Mouse (Mus musculus): ENCODE results near the gene Slc24a3. TPM values are rescaled to one million over a fixed set of nuclear protein-coding genes. Genes with fewer than 3 reads are reported as not detected.

Slc24a3 gene
- polyA plus RNA-seq, 2 experiments, result 0.58 TPM

DNA sequence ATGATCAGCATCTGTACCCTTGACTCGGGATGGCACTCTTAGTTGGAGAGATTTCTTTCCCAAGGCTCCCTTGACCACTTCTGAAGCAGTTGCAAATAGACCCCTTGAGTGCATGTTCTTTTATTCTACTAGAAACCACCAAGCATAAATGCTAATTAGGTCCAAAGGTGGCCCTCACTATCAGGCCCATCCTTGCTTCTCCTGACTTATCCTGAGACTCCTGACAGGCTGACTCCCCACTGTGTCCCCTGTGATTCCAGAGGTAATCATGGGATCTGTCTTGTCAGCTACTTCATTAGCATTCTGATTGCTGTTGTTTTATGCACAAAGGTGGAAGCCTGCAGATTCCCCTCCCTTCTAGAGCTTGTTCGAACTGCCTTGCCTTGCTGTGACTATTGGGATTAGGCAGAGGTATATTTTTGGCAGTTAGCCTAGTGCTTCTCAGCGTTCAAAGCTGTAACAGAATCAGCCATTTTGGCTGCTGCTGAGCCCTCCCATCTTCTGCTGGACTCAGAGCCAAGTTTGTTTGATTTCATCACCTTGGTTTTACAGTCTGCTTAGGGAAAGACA is 293.4 kb downstream of the Slc24a3 start:
- WGBS (ENCODE audit: insufficient replicate concordance), result 50% methylated on average over 3 of the region's 3 CpGs

DNA sequence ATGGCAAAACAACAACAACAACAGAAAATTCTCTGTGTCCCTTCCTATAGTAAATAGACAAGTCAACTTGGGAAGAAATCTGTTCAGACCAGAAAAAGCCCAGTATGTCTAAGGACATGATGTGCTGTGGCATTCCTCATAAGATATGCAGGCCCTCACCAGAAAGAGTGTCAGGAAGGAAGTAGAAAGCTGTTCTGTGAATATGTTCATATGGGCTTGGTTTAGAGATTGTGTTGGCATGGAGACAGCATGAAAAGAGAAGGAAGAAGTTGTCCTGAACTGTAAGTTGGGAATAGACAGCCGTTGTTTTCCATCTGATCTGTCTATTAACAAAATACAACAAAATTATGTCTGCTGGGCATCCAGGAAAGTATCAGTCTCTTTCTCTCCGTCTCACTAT is 294.7 kb downstream of the Slc24a3 start:
- H3K4me2 ChIP-seq (ENCODE audit: low read depth), result no peak overlapping the region
- H3K9ac ChIP-seq (replicated peaks), result no peak overlapping the region
- no peak for TF ChIP-seq EP300 (IDR thresholded peaks at IDR 0.05; ENCODE audit: low read depth)
- no peak for TF ChIP-seq CTCF (IDR thresholded peaks at IDR 0.05; ENCODE audit: low read depth)
- H3K4me3 ChIP-seq (ENCODE audit: insufficient read depth in 1 of 2, low read depth in 2 of 2, low read length in 2 of 2), result no peak overlapping the region
- H3K4me1 ChIP-seq (replicated peaks; ENCODE audit: control insufficient read depth in 2 of 2, insufficient read depth in 2 of 2, low read length in 1 of 2), result no peaks in the 10 kb centered on the region
- 67% methylated on average over 2 of the region's 2 CpGs for WGBS (ENCODE audit: insufficient replicate concordance)
- H3K27ac ChIP-seq, result no peak overlapping the region
- H3K27me3 ChIP-seq (ENCODE audit: control insufficient read depth, insufficient read depth, low read length), result no peaks in the 10 kb centered on the region
- no peaks in the 10 kb centered on the region for H3K36me3 ChIP-seq (replicated peaks; ENCODE audit: control insufficient read depth, insufficient read depth, low read depth)
- DNase-seq (ENCODE audit: low read depth in 3 of 3, low spot score in 3 of 3) (no peak), ATAC-seq (ENCODE audit: insufficient read depth) (no peak)
- H3K9me3 ChIP-seq (ENCODE audit: control insufficient read depth, low read length), result no peaks in the 10 kb centered on the region

More for the DNA sequence above, 293.4 kb downstream of the Slc24a3 start:
- no peaks in the 10 kb centered on the region for H3K27me3 ChIP-seq (ENCODE audit: control insufficient read depth, insufficient read depth, low read length)
- no peaks in the 10 kb centered on the region for H3K36me3 ChIP-seq (replicated peaks; ENCODE audit: control insufficient read depth, insufficient read depth, low read depth)
- H3K9me3 ChIP-seq (ENCODE audit: control insufficient read depth, low read length), result no peaks in the 10 kb centered on the region
- no peak for ATAC-seq (ENCODE audit: insufficient read depth)
- TF ChIP-seq CTCF (IDR thresholded peaks at IDR 0.05; ENCODE audit: low read depth) (no peak), EP300 (IDR thresholded peaks at IDR 0.05; ENCODE audit: low read depth) (no peak)
- no peak overlapping the region for H3K27ac ChIP-seq
- no peak overlapping the region for H3K4me3 ChIP-seq (ENCODE audit: insufficient read depth in 1 of 2, low read depth in 2 of 2, low read length in 2 of 2)
- DNase-seq (ENCODE audit: low read depth in 3 of 3, low spot score in 3 of 3), result no peak
- no peaks in the 10 kb centered on the region for H3K4me1 ChIP-seq (replicated peaks; ENCODE audit: control insufficient read depth in 2 of 2, insufficient read depth in 2 of 2, low read length in 1 of 2)
- no peak overlapping the region for H3K9ac ChIP-seq (replicated peaks)
- no peak overlapping the region for H3K4me2 ChIP-seq (ENCODE audit: low read depth)

DNA sequence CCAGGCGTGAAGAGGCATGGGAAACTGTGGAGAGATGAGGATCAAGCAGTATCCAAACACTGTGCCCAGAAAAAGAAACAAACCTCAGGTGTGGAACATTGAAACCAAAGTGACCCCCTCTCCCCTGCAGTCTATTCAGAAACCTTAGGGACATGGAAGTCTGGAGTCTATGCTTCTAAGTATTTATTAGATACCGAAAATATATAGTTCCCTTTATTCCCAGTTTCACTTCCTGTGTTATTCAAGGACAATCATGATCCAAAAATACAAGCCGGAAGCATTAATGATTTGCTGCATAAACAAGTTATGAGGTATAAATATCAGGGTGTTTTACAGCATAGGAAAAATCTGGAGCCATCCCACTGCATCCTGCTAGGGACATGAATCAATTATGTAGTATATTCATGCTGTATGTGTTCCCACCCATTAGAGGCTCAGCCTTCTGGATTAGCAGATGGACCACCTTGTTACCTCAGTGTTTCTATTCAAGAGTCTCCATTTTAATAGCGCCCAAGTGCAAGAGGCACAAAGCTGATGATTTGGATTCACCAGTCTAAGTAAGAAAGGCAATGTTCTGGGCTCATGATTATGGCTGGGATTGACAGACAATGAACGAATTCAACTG is 301.3 kb downstream of the Slc24a3 start:
- DNase-seq (ENCODE audit: low read depth in 3 of 3, low spot score in 3 of 3) (no peak), ATAC-seq (ENCODE audit: insufficient read depth) (no peak)
- H3K36me3 ChIP-seq (replicated peaks; ENCODE audit: control insufficient read depth, insufficient read depth, low read depth), result no peaks in the 10 kb centered on the region
- H3K27me3 ChIP-seq (ENCODE audit: control insufficient read depth, insufficient read depth, low read length), result no peaks in the 10 kb centered on the region
- no peaks in the 10 kb centered on the region for H3K4me1 ChIP-seq (replicated peaks; ENCODE audit: control insufficient read depth in 2 of 2, insufficient read depth in 2 of 2, low read length in 1 of 2)
- H3K27ac ChIP-seq, result no peak overlapping the region
- no peak overlapping the region for H3K4me3 ChIP-seq (ENCODE audit: insufficient read depth in 1 of 2, low read depth in 2 of 2, low read length in 2 of 2)
- H3K9ac ChIP-seq (replicated peaks), result no peak overlapping the region
- no peaks in the 10 kb centered on the region for H3K9me3 ChIP-seq (ENCODE audit: control insufficient read depth, low read length)
- no peak overlapping the region for H3K4me2 ChIP-seq (ENCODE audit: low read depth)
- TF ChIP-seq EP300 (IDR thresholded peaks at IDR 0.05; ENCODE audit: low read depth) (no peak), CTCF (IDR thresholded peaks at IDR 0.05; ENCODE audit: low read depth) (no peak)
- 65% methylated on average over 5 of the region's 5 CpGs for WGBS (ENCODE audit: insufficient replicate concordance)

DNA sequence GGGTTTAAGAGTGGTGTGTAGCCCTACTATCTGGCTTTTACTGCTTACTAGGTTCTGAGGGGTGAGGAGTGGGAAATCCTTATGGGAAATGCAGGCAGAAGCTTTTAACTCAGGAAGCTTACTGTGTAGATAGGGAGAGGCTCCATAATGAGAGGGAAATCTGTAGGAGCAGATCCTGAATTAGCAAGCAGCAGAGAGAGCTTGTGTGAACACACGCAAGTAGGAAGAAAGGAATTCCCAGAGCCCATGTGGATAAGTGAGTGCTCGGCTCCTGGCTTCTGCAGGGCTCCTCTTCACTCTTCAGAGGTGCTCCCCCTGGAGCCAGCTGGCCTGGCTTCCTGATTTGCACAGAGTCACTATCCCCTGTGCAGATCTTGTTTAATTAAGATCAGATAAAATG is 309.9 kb downstream of the Slc24a3 start:
- 63% methylated on average over 2 of the region's 2 CpGs for WGBS (ENCODE audit: insufficient replicate concordance)
- Histone ChIP-seq H3K9me3 (ENCODE audit: control insufficient read depth, low read length) (no peaks in the 10 kb centered on the region), H3K36me3 (replicated peaks; ENCODE audit: control insufficient read depth, insufficient read depth, low read depth) (no peaks in the 10 kb centered on the region), H3K4me3 (ENCODE audit: insufficient read depth in 1 of 2, low read depth in 2 of 2, low read length in 2 of 2) (no peak overlapping the region), H3K4me2 (ENCODE audit: low read depth) (no peak overlapping the region), H3K27me3 (ENCODE audit: control insufficient read depth, insufficient read depth, low read length) (no peaks in the 10 kb centered on the region), H3K4me1 (replicated peaks; ENCODE audit: control insufficient read depth in 2 of 2, insufficient read depth in 2 of 2, low read length in 1 of 2) (no peaks in the 10 kb centered on the region), H3K27ac (no peak overlapping the region), H3K9ac (replicated peaks) (no peak overlapping the region)
- DNase-seq (ENCODE audit: low read depth in 3 of 3, low spot score in 3 of 3) (no peak), ATAC-seq (ENCODE audit: insufficient read depth) (no peak)
- TF ChIP-seq EP300 (IDR thresholded peaks at IDR 0.05; ENCODE audit: low read depth) (no peak), CTCF (IDR thresholded peaks at IDR 0.05; ENCODE audit: low read depth) (no peak)

GRCm38 (mm10) chr2:145479676-145480075 is 312.1 kb downstream of the Slc24a3 start:
- TF ChIP-seq EP300 (IDR thresholded peaks at IDR 0.05; ENCODE audit: low read depth) (no peak), CTCF (IDR thresholded peaks at IDR 0.05; ENCODE audit: low read depth) (no peak)
- 56% methylated on average over 2 of the region's 2 CpGs for WGBS (ENCODE audit: insufficient replicate concordance)
- no peak for DNase-seq (ENCODE audit: low read depth in 3 of 3, low spot score in 3 of 3)
- no peaks in the 10 kb centered on the region for H3K4me1 ChIP-seq (replicated peaks; ENCODE audit: control insufficient read depth in 2 of 2, insufficient read depth in 2 of 2, low read length in 1 of 2)
- no peaks in the 10 kb centered on the region for H3K36me3 ChIP-seq (replicated peaks; ENCODE audit: control insufficient read depth, insufficient read depth, low read depth)
- ATAC-seq (ENCODE audit: insufficient read depth), result no peak
- H3K4me2 ChIP-seq (ENCODE audit: low read depth), result no peak overlapping the region
- no peaks in the 10 kb centered on the region for H3K27me3 ChIP-seq (ENCODE audit: control insufficient read depth, insufficient read depth, low read length)
- H3K9me3 ChIP-seq (ENCODE audit: control insufficient read depth, low read length), result no peaks in the 10 kb centered on the region
- no peak overlapping the region for H3K9ac ChIP-seq (replicated peaks)
- no peak overlapping the region for H3K27ac ChIP-seq
- H3K4me3 ChIP-seq (ENCODE audit: insufficient read depth in 1 of 2, low read depth in 2 of 2, low read length in 2 of 2), result no peak overlapping the region

All from liver, embryonic 14.5 days (tissue).